Mouse (Mus musculus) forebrain, embryonic 14.5 days (tissue): ENCODE results near the gene Wdr90. TPM values are rescaled to one million over a fixed set of nuclear protein-coding genes. Genes with fewer than 3 reads are reported as not detected.

ENCODE experiments used
- ATAC-seq: fragments of 200-750 bp; cut with Nextera tagmentation; 2 replicates; pipeline ENCODE4 v1.8.0; 2017; ENCODE audit warnings: mild to moderate bottlenecking, moderate library complexity
- DNase-seq: peaks from one replicate; pipeline ENCODE4 v3.0.0-alpha.2; 2015; ENCODE audit warnings: low spot score
- H3K27ac ChIP-seq: fragments of 300-500 bp; sonication (generic); 2 replicates; pipeline ENCODE4 v1.5.1; 2014; ENCODE audit warnings: low read depth, mild to moderate bottlenecking, control low read depth, low read length, moderate library complexity
- H3K27me3 ChIP-seq: fragments of 300-500 bp; sonication (generic); replicated peaks from 2 replicates; pipeline ENCODE4 v1.6.1; 2014; ENCODE audit warnings: low read length, control low read depth, mixed read lengths; ENCODE audit not compliant: control insufficient read depth, insufficient read depth
- H3K36me3 ChIP-seq: fragments of 300-500 bp; sonication (generic); 2 replicates; pipeline ENCODE4 v1.6.1; 2014; ENCODE audit warnings: low read length, control low read depth; ENCODE audit not compliant: control insufficient read depth, insufficient read depth
- H3K4me1 ChIP-seq: fragments of 300-500 bp; sonication (generic); 2 replicates; pipeline ENCODE4 v1.6.1; 2014; ENCODE audit warnings: antibody characterized with exemption, low read length, control low read depth; ENCODE audit not compliant: control insufficient read depth, insufficient read depth
- H3K4me2 ChIP-seq: fragments of 300-500 bp; sonication (generic); 2 replicates; pipeline ENCODE4 v1.6.1; 2014; ENCODE audit warnings: mild to moderate bottlenecking, control low read depth, low read length
- H3K4me3 ChIP-seq: fragments of 300-500 bp; sonication (generic); 2 replicates; pipeline ENCODE4 v1.5.1; 2014; ENCODE audit warnings: low read depth, low read length, control low read depth
- H3K9ac ChIP-seq: fragments of 300-500 bp; sonication (generic); 2 replicates; pipeline ENCODE4 v1.6.1; 2014; ENCODE audit warnings: mild to moderate bottlenecking, low read length, control low read depth, moderate library complexity
- H3K9me3 ChIP-seq: fragments of 300-500 bp; sonication (generic); replicated peaks from 2 replicates; pipeline ENCODE4 v1.6.1; 2016; ENCODE audit warnings: low read length, control low read depth, mixed read lengths; ENCODE audit not compliant: control insufficient read depth
- WGBS: fragments of 180-500 bp; shearing (Covaris S2); extraction: QIAGEN DNeasy Blood & Tissue Kit; methylation state at CpG from one replicate; pipeline ENCODE4 v1.1.7; 2014; 5-methylcytosine and 5-hydroxymethylcytosine counted together
- polyA plus RNA-seq: library from polyadenylated mRNA; unstranded; fragments of >200 nt; fragmentation: Nextera tagmentation; extraction: Ambion mirVana; gene quantifications from 2 replicates; pipeline ENCODE4 v1.2.1, GENCODE M21; 2014

Gene Wdr90
- polyA plus RNA-seq, 1 experiment from 2014 or later: 11.6 TPM

GRCm38 (mm10) chr17:25836397-25837075 lies 24.8 kb downstream of the Wdr90 start:
- DNase-seq (peak; percentile 21), ATAC-seq (no peak)
- peak overlapping the region; percentile 72 for H3K9ac ChIP-seq
- H3K27me3 ChIP-seq: no peaks in the 10 kb centered on the region
- H3K9me3 ChIP-seq: no peaks in the 10 kb centered on the region
- peaks cover 47% of the 10 kb centered on the region for H3K36me3 ChIP-seq
- peak overlapping the region; percentile 67 for H3K27ac ChIP-seq
- WGBS: 22% methylated on average over 21 of the region's 23 CpGs
- H3K4me3 ChIP-seq: peak overlapping the region; percentile 38
- peaks cover 44% of the 10 kb centered on the region for H3K4me1 ChIP-seq
- peak overlapping the region; percentile 72 for H3K4me2 ChIP-seq

GRCm38 (mm10) chr17:25835816-25836215 lies 25.5 kb downstream of the Wdr90 start:
- no peak for ATAC-seq
- H3K4me2 ChIP-seq: peak overlapping the region; percentile 72; the same call in 1 of the 2 replicates
- H3K27ac ChIP-seq: no peak overlapping the region
- 0 out of 2 replicates have a peak overlapping the region, but pooled peaks have one; percentile 38 for H3K4me3 ChIP-seq
- peaks cover 47% of the 10 kb centered on the region for H3K36me3 ChIP-seq
- H3K4me1 ChIP-seq: peaks cover 48% of the 10 kb centered on the region
- no peak for DNase-seq
- H3K27me3 ChIP-seq: no peaks in the 10 kb centered on the region
- no peak overlapping the region for H3K9ac ChIP-seq
- H3K9me3 ChIP-seq: no peaks in the 10 kb centered on the region
- WGBS: 92% methylated on average over 16 of the region's 16 CpGs

GRCm38 (mm10) chr17:25835301-25835700 lies 26.0 kb downstream of the Wdr90 start:
- Histone ChIP-seq H3K36me3 (peaks cover 47% of the 10 kb centered on the region), H3K4me3 (no peak overlapping the region), H3K9ac (no peak overlapping the region), H3K27ac (no peak overlapping the region), H3K4me1 (peaks cover 48% of the 10 kb centered on the region), H3K27me3 (no peaks in the 10 kb centered on the region), H3K4me2 (no peak overlapping the region), H3K9me3 (no peaks in the 10 kb centered on the region)
- 94% methylated on average over 7 of the region's 7 CpGs for WGBS
- no peak for DNase-seq
- no peak for ATAC-seq

- H3K27ac ChIP-seq: no peak overlapping the region
- H3K9me3 ChIP-seq: no peaks in the 10 kb centered on the region
- peaks cover 47% of the 10 kb centered on the region for H3K36me3 ChIP-seq
- DNase-seq (no peak), ATAC-seq (no peak)
- peak overlapping the region; percentile 86 for H3K4me3 ChIP-seq
- peaks cover 53% of the 10 kb centered on the region for H3K4me1 ChIP-seq
- 87% methylated on average over 12 of the region's 12 CpGs for WGBS
- no peaks in the 10 kb centered on the region for H3K27me3 ChIP-seq
- peak overlapping the region; percentile 79 for H3K4me2 ChIP-seq
- peak overlapping the region; percentile 62 for H3K9ac ChIP-seq
These were observed 26.6 kb downstream of the Wdr90 start for GRCm38 (mm10) chr17:25834595-25835222.

GRCm38 (mm10) chr17:25833961-25834594 lies 27.2 kb downstream of the Wdr90 start:
- no peak for ATAC-seq
- no peaks in the 10 kb centered on the region for H3K9me3 ChIP-seq
- H3K27ac ChIP-seq: peak overlapping the region; percentile 78; the same call in 1 of the 2 replicates
- peak overlapping the region; percentile 79 for H3K4me2 ChIP-seq
- no peak for DNase-seq
- 48% methylated on average over 6 of the region's 6 CpGs for WGBS
- H3K4me1 ChIP-seq: peaks cover 56% of the 10 kb centered on the region
- peaks cover 44% of the 10 kb centered on the region for H3K36me3 ChIP-seq
- H3K27me3 ChIP-seq: no peaks in the 10 kb centered on the region
- peak overlapping the region; percentile 86 for H3K4me3 ChIP-seq
- peak overlapping the region; percentile 62 for H3K9ac ChIP-seq

- WGBS: under 1% methylated on average over 24 of the region's 24 CpGs
- H3K4me1 ChIP-seq: peaks cover 58% of the 10 kb centered on the region
- no peaks in the 10 kb centered on the region for H3K27me3 ChIP-seq
- peaks cover 40% of the 10 kb centered on the region for H3K36me3 ChIP-seq
- H3K9me3 ChIP-seq: no peaks in the 10 kb centered on the region
- H3K27ac ChIP-seq: peak within 1 kb of the TSS; percentile 82
- peak within 1 kb of the TSS; percentile 80 for H3K4me2 ChIP-seq
- ATAC-seq (no peak), DNase-seq (peak; percentile 84)
- H3K4me3 ChIP-seq: peak within 1 kb of the TSS; percentile 86
- peak within 1 kb of the TSS; percentile 89 for H3K9ac ChIP-seq
These were observed 28.0 kb downstream of the Wdr90 start, which contains the start of gene Stub1 for GRCm38 (mm10) chr17:25833291-25833663. Gene Stub1, minus strand, starts transcription at chr17:25833404.

- DNase-seq: peak; percentile 99
- peak; percentile 93 for ATAC-seq
- no peaks in the 10 kb centered on the region for H3K9me3 ChIP-seq
- peak overlapping the region; percentile 80 for H3K4me2 ChIP-seq
- H3K4me1 ChIP-seq: peaks cover 55% of the 10 kb centered on the region
- no peaks in the 10 kb centered on the region for H3K27me3 ChIP-seq
- WGBS: under 1% methylated on average over 76 of the region's 77 CpGs
- H3K4me3 ChIP-seq: peak overlapping the region; percentile 86
- H3K9ac ChIP-seq: peak overlapping the region; percentile 89
- peaks cover 42% of the 10 kb centered on the region for H3K36me3 ChIP-seq
- H3K27ac ChIP-seq: peak overlapping the region; percentile 82
These were observed 28.6 kb downstream of the Wdr90 start for GRCm38 (mm10) chr17:25832436-25833290.

- Histone ChIP-seq H3K4me3 (peak overlapping the region; percentile 86), H3K9me3 (no peaks in the 10 kb centered on the region), H3K27me3 (no peaks in the 10 kb centered on the region), H3K9ac (peak overlapping the region; percentile 89), H3K36me3 (peaks cover 52% of the 10 kb centered on the region), H3K4me1 (peaks cover 48% of the 10 kb centered on the region), H3K27ac (peak overlapping the region; percentile 82; the same call in 1 of the 2 replicates), H3K4me2 (peak overlapping the region; percentile 80)
- no peak for DNase-seq
- 63% methylated on average over 21 of the region's 21 CpGs for WGBS
- ATAC-seq: no peak
These were observed 29.6 kb downstream of the Wdr90 start for GRCm38 (mm10) chr17:25831451-25832281.
